Mouse (Mus musculus): ENCODE results near the gene Elp5. TPM values are rescaled to one million over a fixed set of nuclear protein-coding genes. Genes with fewer than 3 reads are reported as not detected.
A peak's percentile ranks its signal among the peaks of the same experiment; 100 is the strongest.

Elp5 gene
- polyA plus RNA-seq, 1 experiment from 2014 or later: 98.4 TPM

DNA sequence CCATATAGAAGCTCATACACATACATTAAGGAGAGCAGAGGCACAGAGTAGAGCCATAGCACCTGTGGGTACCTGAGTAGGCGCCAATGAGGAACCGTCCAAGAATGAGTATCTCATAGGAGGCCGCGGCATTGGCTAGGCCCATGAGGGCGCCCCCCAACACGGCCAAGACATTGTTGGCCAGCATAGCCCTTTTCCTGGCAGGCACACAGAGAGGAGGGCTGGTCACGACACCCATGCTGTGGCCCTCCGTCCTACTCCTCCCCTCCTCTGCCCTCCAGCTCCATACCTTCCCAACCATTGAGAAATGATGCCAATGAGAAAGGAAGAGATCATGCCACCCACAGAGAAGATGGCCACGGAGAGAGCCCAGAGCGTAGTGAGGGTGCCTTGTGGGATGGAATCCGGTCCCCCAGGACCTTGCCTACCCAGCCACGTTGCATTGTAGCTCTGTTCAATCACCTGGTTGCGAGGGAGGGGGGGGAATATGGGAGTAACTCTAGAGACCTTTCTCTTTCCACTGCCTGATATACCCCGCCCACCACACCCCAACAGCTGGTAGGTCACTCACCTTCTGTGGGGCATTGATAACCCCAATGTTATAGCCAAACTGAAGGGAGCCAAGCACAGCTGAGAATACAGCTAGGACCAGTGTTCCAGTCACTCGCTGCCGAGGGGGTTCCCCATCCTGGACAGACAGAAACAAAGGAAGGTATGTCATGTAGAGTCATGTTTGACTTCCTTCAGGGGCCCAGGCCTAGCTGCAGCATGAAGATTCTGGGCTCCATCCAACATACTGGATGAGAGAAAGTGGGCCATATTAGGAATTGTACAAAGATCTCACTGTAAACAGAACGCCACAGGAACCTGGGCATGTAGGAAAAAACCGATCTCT, 36.1 kb downstream of the Elp5 start:
- ATAC-seq (ENCODE audit: low read depth): no peak
- no peaks in the 10 kb centered on the region for H3K27me3 ChIP-seq (ENCODE audit: control insufficient read depth, insufficient read depth, low read depth, low read length)
- no peak overlapping the region for H3K9ac ChIP-seq (ENCODE audit: low read length)
- 84% methylated on average over 18 of the region's 18 CpGs for WGBS
- 0 out of 2 replicates have a peak, but pooled peaks cover 2% of the 10 kb centered on the region for H3K36me3 ChIP-seq (ENCODE audit: control insufficient read depth, insufficient read depth, low read length)
- H3K9me3 ChIP-seq (ENCODE audit: control insufficient read depth, low read length): no peaks in the 10 kb centered on the region
- H3K27ac ChIP-seq (ENCODE audit: low read length): no peak overlapping the region
- no peak overlapping the region for H3K4me3 ChIP-seq (ENCODE audit: low read length)
- peak overlapping the region; percentile 80; the same call in 1 of the 2 replicates for H3K4me2 ChIP-seq (ENCODE audit: low read depth, low read length)
- H3K4me1 ChIP-seq (replicated peaks; ENCODE audit: control insufficient read depth, insufficient read depth, low read length): peaks cover 19% of the 10 kb centered on the region

- peaks cover 19% of the 10 kb centered on the region for H3K4me1 ChIP-seq (replicated peaks; ENCODE audit: control insufficient read depth, insufficient read depth, low read length)
- H3K27ac ChIP-seq (ENCODE audit: low read length): no peak overlapping the region
- H3K36me3 ChIP-seq (ENCODE audit: control insufficient read depth, insufficient read depth, low read length): 0 out of 2 replicates have a peak, but pooled peaks cover 2% of the 10 kb centered on the region
- WGBS: 68% methylated on average over 13 of the region's 13 CpGs
- H3K9me3 ChIP-seq (ENCODE audit: control insufficient read depth, low read length): no peaks in the 10 kb centered on the region
- no peak overlapping the region for H3K9ac ChIP-seq (ENCODE audit: low read length)
- H3K4me3 ChIP-seq (ENCODE audit: low read length): no peak overlapping the region
- no peaks in the 10 kb centered on the region for H3K27me3 ChIP-seq (ENCODE audit: control insufficient read depth, insufficient read depth, low read depth, low read length)
- H3K4me2 ChIP-seq (ENCODE audit: low read depth, low read length): no peak overlapping the region
- ATAC-seq (ENCODE audit: low read depth): no peak
Observed at GRCm38 (mm10) chr11:69945216-69945615, 37.1 kb downstream of the Elp5 start.

GRCm38 (mm10) chr11:69940962-69941361, 41.4 kb downstream of the Elp5 start:
- Histone ChIP-seq H3K36me3 (ENCODE audit: control insufficient read depth, insufficient read depth, low read length) (0 out of 2 replicates have a peak, but pooled peaks cover 2% of the 10 kb centered on the region), H3K27me3 (ENCODE audit: control insufficient read depth, insufficient read depth, low read depth, low read length) (peaks cover 12% of the 10 kb centered on the region), H3K4me2 (ENCODE audit: low read depth, low read length) (no peak overlapping the region), H3K4me3 (ENCODE audit: low read length) (no peak overlapping the region), H3K27ac (ENCODE audit: low read length) (no peak overlapping the region), H3K9ac (ENCODE audit: low read length) (no peak overlapping the region), H3K4me1 (replicated peaks; ENCODE audit: control insufficient read depth, insufficient read depth, low read length) (peaks cover 13% of the 10 kb centered on the region), H3K9me3 (ENCODE audit: control insufficient read depth, low read length) (no peaks in the 10 kb centered on the region)
- no peak for ATAC-seq (ENCODE audit: low read depth)
- 74% methylated on average over 4 of the region's 4 CpGs for WGBS

GRCm38 (mm10) chr11:69939731-69940130, 42.6 kb downstream of the Elp5 start:
- H3K27me3 ChIP-seq (ENCODE audit: control insufficient read depth, insufficient read depth, low read depth, low read length): peaks cover 16% of the 10 kb centered on the region
- WGBS: 93% methylated on average over 17 of the region's 17 CpGs
- H3K27ac ChIP-seq (ENCODE audit: low read length): no peak overlapping the region
- H3K4me1 ChIP-seq (replicated peaks; ENCODE audit: control insufficient read depth, insufficient read depth, low read length): peaks cover 14% of the 10 kb centered on the region
- ATAC-seq (ENCODE audit: low read depth): no peak
- no peak overlapping the region for H3K4me3 ChIP-seq (ENCODE audit: low read length)
- H3K36me3 ChIP-seq (ENCODE audit: control insufficient read depth, insufficient read depth, low read length): 0 out of 2 replicates have a peak, but pooled peaks cover 2% of the 10 kb centered on the region
- no peak overlapping the region for H3K9ac ChIP-seq (ENCODE audit: low read length)
- no peaks in the 10 kb centered on the region for H3K9me3 ChIP-seq (ENCODE audit: control insufficient read depth, low read length)
- no peak overlapping the region for H3K4me2 ChIP-seq (ENCODE audit: low read depth, low read length)

DNA sequence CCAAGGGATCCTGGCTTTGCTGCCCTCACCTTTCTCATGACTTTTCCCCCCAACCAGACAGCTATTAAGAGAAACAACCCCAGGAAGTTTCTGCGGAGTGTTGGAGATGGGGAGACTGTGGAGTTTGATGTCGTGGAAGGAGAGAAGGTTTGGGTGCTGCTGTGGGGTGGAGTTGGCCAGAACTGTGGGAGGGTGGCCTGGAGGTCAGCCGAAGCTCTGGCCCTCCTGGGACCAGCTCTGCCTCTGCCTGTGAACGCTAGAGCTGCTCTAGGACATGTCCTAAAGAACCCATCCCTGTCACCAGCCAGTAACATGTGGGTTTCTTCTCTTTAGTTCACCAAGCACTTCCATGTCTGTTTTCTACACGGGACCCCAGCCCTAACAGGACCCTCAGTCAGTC, 43.1 kb downstream of the Elp5 start:
- no peak for ATAC-seq (ENCODE audit: low read depth)
- Histone ChIP-seq H3K9me3 (ENCODE audit: control insufficient read depth, low read length) (no peaks in the 10 kb centered on the region), H3K27ac (ENCODE audit: low read length) (no peak overlapping the region), H3K27me3 (ENCODE audit: control insufficient read depth, insufficient read depth, low read depth, low read length) (peaks cover 19% of the 10 kb centered on the region), H3K9ac (ENCODE audit: low read length) (no peak overlapping the region), H3K4me1 (replicated peaks; ENCODE audit: control insufficient read depth, insufficient read depth, low read length) (peaks cover 20% of the 10 kb centered on the region), H3K4me3 (ENCODE audit: low read length) (no peak overlapping the region), H3K4me2 (ENCODE audit: low read depth, low read length) (no peak overlapping the region), H3K36me3 (ENCODE audit: control insufficient read depth, insufficient read depth, low read length) (no peaks in the 10 kb centered on the region)
- 61% methylated on average over 5 of the region's 5 CpGs for WGBS

GRCm38 (mm10) chr11:69938401-69938979, 43.8 kb downstream of the Elp5 start:
- no peaks in the 10 kb centered on the region for H3K36me3 ChIP-seq (ENCODE audit: control insufficient read depth, insufficient read depth, low read length)
- no peaks in the 10 kb centered on the region for H3K9me3 ChIP-seq (ENCODE audit: control insufficient read depth, low read length)
- ATAC-seq (ENCODE audit: low read depth): no peak
- peaks cover 19% of the 10 kb centered on the region for H3K27me3 ChIP-seq (ENCODE audit: control insufficient read depth, insufficient read depth, low read depth, low read length)
- H3K4me2 ChIP-seq (ENCODE audit: low read depth, low read length): no peak overlapping the region
- WGBS: 32% methylated on average over 9 of the region's 9 CpGs
- H3K9ac ChIP-seq (ENCODE audit: low read length): no peak overlapping the region
- no peak overlapping the region for H3K4me3 ChIP-seq (ENCODE audit: low read length)
- H3K4me1 ChIP-seq (replicated peaks; ENCODE audit: control insufficient read depth, insufficient read depth, low read length): peaks cover 20% of the 10 kb centered on the region
- H3K27ac ChIP-seq (ENCODE audit: low read length): no peak overlapping the region

DNA sequence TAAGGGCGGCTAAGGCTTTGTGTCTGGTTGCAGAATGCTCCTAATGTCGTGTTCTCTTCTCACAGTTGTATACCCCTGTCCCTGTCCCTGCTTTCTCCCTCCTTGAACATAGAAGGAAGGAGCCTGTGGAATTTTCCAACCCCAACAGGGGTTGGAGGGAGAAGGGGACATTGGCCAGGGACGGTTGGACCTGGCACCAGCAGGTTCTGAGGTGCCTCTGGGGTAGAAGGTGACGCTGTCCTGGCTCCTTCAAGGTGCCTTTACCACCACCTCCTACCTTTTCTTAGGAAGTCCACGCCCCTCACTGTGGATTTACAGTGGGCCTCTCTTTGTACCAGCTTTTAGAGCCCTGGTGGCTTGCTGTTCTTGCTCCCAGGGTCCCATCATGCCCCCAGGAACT, 44.5 kb downstream of the Elp5 start:
- ATAC-seq (ENCODE audit: low read depth): no peak
- Histone ChIP-seq H3K9me3 (ENCODE audit: control insufficient read depth, low read length) (no peaks in the 10 kb centered on the region), H3K4me1 (replicated peaks; ENCODE audit: control insufficient read depth, insufficient read depth, low read length) (peaks cover 20% of the 10 kb centered on the region), H3K9ac (ENCODE audit: low read length) (no peak overlapping the region), H3K4me3 (ENCODE audit: low read length) (no peak overlapping the region), H3K27ac (ENCODE audit: low read length) (no peak overlapping the region), H3K27me3 (ENCODE audit: control insufficient read depth, insufficient read depth, low read depth, low read length) (peaks cover 19% of the 10 kb centered on the region), H3K4me2 (ENCODE audit: low read depth, low read length) (no peak overlapping the region), H3K36me3 (ENCODE audit: control insufficient read depth, insufficient read depth, low read length) (no peaks in the 10 kb centered on the region)
- WGBS: 64% methylated on average over 5 of the region's 5 CpGs

DNA sequence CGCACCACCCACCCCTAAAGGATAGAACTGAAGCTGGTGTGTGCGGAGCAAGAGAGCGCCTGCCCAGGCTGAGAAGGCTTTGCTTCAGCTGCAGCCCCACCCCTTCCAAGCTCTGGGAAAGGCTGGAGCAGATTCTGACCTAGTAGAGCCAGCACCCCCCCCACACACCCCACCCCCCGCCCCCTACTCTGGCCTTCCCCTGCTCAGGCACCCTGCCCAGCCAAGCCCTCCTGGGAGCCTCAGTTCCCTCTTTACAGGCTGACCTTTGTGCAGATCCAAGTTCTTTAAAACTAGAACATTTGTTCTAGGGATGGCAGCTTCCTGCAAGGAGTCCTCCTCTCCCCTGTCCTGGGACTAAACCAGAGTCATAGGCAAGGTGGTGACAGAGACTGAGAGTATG, 44.9 kb downstream of the Elp5 start:
- H3K27me3 ChIP-seq (ENCODE audit: control insufficient read depth, insufficient read depth, low read depth, low read length): peaks cover 19% of the 10 kb centered on the region
- H3K9me3 ChIP-seq (ENCODE audit: control insufficient read depth, low read length): no peaks in the 10 kb centered on the region
- no peak overlapping the region for H3K4me2 ChIP-seq (ENCODE audit: low read depth, low read length)
- ATAC-seq (ENCODE audit: low read depth): no peak
- H3K4me3 ChIP-seq (ENCODE audit: low read length): no peak overlapping the region
- H3K27ac ChIP-seq (ENCODE audit: low read length): no peak overlapping the region
- H3K9ac ChIP-seq (ENCODE audit: low read length): no peak overlapping the region
- H3K4me1 ChIP-seq (replicated peaks; ENCODE audit: control insufficient read depth, insufficient read depth, low read length): peaks cover 20% of the 10 kb centered on the region
- H3K36me3 ChIP-seq (ENCODE audit: control insufficient read depth, insufficient read depth, low read length): no peaks in the 10 kb centered on the region
- WGBS: 37% methylated on average over 4 of the region's 4 CpGs

- H3K36me3 ChIP-seq (ENCODE audit: control insufficient read depth, insufficient read depth, low read length): no peaks in the 10 kb centered on the region
- H3K4me3 ChIP-seq (ENCODE audit: low read length): peak overlapping the region; percentile 56
- H3K4me1 ChIP-seq (replicated peaks; ENCODE audit: control insufficient read depth, insufficient read depth, low read length): peaks cover 20% of the 10 kb centered on the region
- H3K4me2 ChIP-seq (ENCODE audit: low read depth, low read length): peak overlapping the region; percentile 100
- no peak for ATAC-seq (ENCODE audit: low read depth)
- H3K9me3 ChIP-seq (ENCODE audit: control insufficient read depth, low read length): no peaks in the 10 kb centered on the region
- H3K27me3 ChIP-seq (ENCODE audit: control insufficient read depth, insufficient read depth, low read depth, low read length): peaks cover 19% of the 10 kb centered on the region
- WGBS: 26% methylated on average over 9 of the region's 9 CpGs
- H3K27ac ChIP-seq (ENCODE audit: low read length): no peak overlapping the region
- H3K9ac ChIP-seq (ENCODE audit: low read length): no peak overlapping the region
Observed at GRCm38 (mm10) chr11:69936714-69937347, 45.5 kb downstream of the Elp5 start.
